Mouse (Mus musculus): ENCODE data around the gene Tlcd2. TPM values are rescaled to one million over a fixed set of nuclear protein-coding genes. Genes with fewer than 3 reads are reported as not detected.
A peak's percentile ranks its signal among the peaks of the same experiment; 100 is the strongest.

Tlcd2 gene
- total RNA-seq (2017), result 3.3 and 5.6 TPM in 2 replicates

DNA sequence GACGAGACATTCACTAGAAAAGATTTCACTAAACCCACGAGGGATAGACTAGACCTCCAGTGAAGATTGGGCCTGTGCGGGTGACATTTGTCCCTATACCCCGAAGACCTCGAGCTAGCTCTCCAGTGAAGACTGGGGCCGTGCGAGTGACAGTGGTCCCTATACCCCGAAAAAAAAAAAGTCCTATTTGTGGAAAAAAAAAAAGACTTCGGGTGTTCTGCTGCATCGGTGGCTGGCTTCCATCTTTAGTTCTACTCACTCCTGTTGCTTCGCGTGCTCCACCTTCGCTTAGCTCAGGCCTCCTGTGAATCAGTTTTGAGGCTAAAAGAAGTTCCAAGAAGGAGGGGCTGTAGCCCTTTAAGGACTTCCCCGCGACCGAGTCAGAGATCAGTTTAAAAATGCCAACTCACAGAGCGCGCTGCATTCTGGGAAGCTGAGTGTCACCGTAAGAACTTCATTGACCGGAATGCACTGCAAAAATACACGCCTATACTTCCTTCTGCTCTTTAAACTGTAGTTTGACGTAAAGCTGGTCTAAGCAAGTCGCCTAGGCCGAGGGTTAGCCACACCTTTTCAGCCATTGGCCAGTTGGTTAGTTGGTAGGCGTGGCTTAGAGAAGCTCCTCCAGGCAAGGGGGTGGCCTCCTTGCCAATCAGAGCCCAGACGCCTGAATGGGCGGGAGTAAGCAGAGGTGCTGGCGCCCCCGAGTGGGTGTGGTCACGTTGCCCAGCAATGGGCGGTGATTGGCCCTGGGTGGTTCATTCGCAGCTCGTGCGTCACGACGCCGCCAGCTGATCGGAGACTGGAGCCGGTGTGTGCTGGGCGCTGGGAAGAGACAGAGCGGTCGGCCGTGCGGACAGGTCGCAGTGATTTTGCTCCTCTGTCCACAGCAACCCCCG lies at the start of gene Tlcd2:
Gene Tlcd2 (plus strand): TSS at position 872 of the 899 bp plus-strand sequence.
- peak; percentile 78 for ATAC-seq (ENCODE audit: extremely low read depth, insufficient number of reproducible peaks, low FRiP score, poor library complexity, severe bottlenecking)

DNA sequence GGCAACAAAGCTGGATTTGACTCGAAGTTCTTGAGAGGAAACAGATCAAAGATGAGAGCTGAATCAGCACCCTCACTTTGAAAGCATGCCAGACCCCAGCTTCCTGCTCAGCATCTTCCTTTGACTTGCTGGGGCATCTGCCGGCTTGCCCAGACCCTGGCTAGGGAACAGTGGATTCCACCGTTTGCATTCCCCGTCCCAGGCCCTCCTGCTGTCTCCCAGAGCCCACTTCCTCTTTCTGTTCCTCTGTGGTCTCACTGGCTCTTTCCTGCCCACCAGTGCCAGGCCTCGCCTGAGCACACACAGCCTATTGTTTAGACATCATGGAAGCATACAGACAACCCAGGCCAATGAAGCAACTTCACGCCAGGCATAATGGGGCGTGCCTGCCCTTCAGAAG lies 46.4 kb upstream of the Tlcd2 start:
- peak; percentile 47; the same call in 1 of the 2 replicates for ATAC-seq (ENCODE audit: extremely low read depth, insufficient number of reproducible peaks, low FRiP score, poor library complexity, severe bottlenecking)

DNA sequence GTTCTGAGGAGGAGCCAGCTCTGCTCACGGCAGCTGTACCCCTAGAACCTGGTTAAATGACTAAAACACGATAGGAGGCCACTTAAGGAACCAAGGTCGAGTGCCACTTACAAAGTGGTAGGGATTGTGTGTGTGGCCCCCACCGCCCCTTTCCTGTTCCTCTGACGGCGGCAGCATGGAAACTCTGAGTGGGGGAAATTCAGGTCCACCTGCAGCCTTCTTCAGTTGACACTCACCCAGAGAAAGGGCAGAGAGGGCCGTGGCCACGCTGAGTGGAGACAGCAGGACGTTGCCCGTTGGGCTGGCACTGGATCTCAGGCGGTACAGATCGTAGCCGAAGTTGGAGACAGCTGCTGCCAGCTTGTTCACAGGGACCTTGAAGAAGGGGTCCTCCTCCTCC lies 45.5 kb upstream of the Tlcd2 start:
- no peak for ATAC-seq (ENCODE audit: extremely low read depth, insufficient number of reproducible peaks, low FRiP score, poor library complexity, severe bottlenecking)

DNA sequence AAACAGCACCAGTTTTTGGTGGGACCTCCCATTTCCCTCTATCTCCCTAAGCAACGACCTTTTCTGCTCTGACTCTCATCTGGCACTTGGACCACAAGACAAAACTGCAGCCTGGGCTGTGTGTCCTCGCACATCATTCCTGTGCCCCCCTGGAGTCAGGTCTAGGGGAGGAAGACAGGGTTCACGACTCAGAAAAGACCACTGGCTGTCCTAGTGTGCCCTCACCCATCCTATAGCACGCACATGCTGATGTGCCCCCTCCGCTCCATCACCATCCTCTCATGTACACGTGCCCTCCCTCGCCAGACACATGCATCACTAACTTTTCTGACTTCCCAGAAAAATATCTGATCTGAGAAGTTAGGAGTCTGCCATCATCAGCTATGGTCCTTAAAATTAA lies 41.5 kb upstream of the Tlcd2 start:
- ATAC-seq (ENCODE audit: extremely low read depth, insufficient number of reproducible peaks, low FRiP score, poor library complexity, severe bottlenecking), result no peak

DNA sequence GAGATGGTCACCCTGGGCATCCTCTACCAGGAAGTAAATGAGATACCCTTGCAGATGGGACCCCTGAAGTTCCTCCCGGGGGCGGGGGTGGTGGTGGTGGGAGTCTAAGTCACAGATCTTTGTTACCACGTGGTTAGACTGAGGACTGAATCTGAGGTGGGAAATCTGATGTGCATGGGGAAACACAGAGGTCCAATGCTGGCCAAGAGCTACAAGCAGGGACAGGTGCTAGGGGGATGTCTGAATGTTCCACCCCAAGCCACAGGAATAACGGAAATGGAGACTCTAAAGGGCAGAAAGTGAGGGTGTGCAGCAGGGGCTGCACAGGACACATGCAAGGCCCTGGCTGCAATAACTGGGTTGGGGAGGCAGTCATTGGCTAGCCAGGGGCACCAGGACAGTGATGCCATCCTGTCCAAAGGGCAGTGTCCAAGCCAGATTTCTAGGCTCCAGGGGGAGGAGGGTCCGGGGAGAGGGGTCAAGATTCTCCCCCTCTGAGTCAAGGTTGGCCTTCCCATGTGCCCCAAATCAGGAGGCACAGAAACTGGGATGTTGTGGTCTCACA lies 40.6 kb upstream of the Tlcd2 start:
- no peak for ATAC-seq (ENCODE audit: extremely low read depth, insufficient number of reproducible peaks, low FRiP score, poor library complexity, severe bottlenecking)

DNA sequence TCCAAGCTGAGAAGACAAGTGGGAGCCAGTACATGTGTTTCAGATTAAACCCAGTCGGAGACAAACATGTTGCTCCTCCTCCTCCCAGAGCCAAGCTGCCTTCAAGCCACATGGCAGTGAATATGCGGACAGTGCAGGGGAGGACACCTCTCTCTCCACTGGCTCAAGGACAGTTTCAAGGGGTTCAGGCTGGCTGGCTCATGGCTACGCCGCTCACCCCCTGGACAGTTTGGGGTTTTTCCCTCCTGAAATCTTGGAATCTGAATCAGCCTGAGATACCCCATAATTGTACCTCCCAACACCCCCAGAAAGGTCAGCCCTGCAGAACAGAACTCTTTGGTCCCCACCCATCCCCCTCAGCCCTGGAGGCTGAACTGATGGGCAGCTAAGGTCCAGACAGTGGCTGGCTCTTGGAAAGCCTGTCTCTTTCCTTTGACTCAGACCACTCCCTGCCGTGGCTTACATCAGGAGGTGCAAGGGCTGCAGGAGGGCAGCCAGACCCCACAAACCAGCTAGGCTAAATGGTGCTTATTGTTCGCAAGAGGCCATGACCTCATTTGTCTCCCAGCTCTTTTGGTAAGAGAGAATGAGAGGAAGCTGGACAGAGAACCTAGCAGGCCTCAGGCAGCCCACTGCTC lies 40.0 kb upstream of the Tlcd2 start:
- no peak for ATAC-seq (ENCODE audit: extremely low read depth, insufficient number of reproducible peaks, low FRiP score, poor library complexity, severe bottlenecking)

DNA sequence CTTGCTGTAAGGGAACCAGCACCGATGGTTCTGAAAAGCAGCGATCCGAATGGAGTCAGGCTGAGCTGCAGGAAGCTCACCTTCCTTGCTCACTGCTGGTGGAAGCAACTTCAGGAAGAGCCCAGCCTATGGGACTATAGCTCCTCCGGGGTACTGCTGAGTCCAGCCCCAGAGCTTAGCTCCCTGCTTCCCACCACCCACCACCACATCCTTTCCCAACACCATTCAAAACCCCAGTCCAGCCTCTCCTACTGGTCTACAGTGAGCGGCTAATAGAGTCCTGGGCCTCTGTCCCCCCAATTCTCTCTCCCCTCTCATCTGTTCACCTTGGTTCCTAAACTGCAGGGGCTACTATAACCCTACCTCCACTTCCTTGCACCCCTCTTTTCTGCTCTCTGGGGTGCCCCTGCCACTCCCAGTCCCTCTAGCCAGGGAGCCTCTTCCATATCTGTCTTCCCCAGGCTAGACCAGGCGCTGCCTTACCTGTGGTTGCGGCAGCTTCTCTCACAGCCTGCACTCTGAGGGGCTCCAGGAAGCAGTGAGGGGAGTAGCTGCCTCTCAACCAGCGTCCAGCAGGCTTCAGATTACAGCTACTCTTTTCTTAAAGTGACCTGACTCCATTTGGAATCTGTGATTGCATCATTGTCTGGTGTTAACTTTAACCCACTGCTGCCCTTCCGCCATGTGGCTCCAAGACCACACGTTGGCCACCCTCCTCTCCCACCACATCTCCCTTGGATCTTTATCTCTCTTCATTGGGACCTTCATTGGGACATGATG lies 39.3 kb upstream of the Tlcd2 start, which contains the start of gene Serpinf1:
Gene Serpinf1 (minus strand): TSS at position 689 of the 780 bp plus-strand sequence.
- no peak for ATAC-seq (ENCODE audit: extremely low read depth, insufficient number of reproducible peaks, low FRiP score, poor library complexity, severe bottlenecking)

DNA sequence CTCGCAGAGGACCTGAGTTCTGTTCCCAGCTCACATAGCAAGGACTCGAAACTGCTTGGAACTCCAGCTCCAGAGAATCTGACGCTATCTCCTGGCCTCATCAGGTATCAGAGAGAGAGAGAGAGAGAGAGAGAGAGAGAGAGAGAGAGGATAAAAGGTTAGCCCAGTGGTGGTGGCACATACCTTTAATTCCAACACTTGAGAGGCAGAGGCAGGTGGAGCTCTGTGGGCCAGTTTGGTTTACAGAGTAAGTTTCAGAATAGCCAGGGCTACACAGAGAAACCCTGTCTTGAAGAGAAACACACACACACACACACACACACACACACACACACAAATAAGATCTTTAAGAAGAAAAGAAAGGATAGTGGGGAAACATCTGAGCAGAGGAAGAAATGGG lies 38.4 kb upstream of the Tlcd2 start:
- ATAC-seq (ENCODE audit: extremely low read depth, insufficient number of reproducible peaks, low FRiP score, poor library complexity, severe bottlenecking), result no peak

DNA sequence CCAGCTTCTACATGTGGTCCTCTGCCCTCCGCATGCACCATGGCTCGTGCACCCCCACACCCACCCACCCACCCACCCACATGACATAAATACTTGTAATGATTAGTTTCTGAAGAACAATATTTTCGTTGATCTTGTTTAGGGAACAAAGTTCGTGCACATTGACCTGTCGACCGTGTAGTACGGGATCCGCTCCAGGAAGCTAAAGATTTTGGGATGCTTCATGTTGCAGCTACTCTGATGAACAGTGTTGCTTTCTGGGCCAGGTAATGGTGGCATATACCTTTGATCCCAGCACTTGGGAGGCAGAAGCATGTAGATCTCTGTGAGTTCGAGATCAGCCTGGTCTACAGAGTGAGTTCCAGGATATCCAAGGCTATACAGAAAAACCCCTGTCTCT lies 37.5 kb upstream of the Tlcd2 start:
- ATAC-seq (ENCODE audit: extremely low read depth, insufficient number of reproducible peaks, low FRiP score, poor library complexity, severe bottlenecking), result no peak

DNA sequence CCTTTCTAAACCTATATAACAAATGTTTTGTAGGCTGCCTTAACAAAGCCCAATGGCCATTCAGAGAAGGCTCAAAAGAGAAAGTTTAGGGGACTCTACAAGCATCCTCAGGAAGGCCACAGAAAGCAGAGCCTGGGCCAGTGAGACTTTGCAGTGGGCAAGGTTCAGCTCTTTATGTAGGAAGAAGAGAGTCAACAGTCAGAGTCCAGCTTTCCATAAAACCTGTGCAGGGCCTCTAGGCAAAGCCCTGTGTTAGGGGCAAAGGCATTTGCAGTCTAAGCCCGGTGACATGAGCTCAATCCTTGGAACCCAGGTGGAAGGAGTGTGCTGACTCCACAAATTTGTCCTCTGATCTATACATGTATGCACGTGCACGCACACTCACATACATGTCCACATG lies 37.1 kb upstream of the Tlcd2 start:
- ATAC-seq (ENCODE audit: extremely low read depth, insufficient number of reproducible peaks, low FRiP score, poor library complexity, severe bottlenecking), result no peak

DNA sequence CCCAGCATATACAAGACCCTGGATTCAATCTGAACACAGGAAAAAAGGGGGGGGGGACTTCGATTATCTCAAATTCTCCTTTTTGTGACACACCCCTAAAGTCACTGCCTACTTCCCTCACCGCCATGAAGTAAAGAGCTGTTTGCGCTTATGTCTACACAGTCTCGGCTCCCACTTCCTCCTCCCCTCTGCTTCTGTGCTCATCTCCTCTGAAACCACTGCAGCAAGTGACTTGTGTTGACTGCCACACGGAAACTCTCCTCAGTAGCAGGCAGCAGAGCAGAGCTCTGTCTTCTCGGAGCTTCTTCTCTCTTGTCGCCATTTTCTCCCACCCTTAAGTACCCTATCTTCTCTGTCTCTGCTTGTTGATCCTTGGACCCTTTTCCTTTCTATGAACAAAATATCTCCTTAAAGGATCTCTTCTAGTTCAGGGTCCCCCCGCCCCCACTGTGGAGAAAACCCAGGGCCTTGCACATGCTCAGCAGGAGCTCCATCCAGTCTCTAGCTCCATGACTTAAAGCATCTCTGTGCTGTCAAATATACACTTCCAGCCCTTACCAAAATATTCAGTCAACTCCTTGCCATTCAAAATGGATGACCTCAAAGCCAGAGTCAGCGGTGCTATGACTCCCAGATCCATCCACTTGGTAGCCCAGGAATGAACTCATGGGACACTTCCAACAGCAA lies 32.4 kb upstream of the Tlcd2 start:
- ATAC-seq (ENCODE audit: extremely low read depth, insufficient number of reproducible peaks, low FRiP score, poor library complexity, severe bottlenecking), result peak; percentile 86

DNA sequence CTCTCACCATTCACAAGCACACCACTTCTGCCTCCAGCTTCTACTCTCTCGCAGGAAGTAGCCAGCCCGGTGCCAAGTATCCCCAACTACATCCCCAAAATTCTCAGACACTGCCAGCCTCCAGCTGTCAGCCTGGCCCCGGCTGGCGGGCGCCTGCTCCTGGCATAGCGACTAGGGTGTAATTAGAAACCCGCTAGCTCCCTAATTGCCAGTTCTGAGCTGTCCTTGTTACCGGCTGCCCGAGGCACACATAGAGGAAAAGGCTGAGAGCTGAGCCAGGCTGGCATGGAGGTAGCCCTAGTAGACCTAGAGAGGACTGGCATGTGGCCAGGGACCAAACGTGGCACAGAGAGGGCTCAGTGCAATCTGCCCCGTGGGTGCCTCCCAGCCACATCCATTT lies 30.2 kb upstream of the Tlcd2 start:
- ATAC-seq (ENCODE audit: extremely low read depth, insufficient number of reproducible peaks, low FRiP score, poor library complexity, severe bottlenecking), result no peak

DNA sequence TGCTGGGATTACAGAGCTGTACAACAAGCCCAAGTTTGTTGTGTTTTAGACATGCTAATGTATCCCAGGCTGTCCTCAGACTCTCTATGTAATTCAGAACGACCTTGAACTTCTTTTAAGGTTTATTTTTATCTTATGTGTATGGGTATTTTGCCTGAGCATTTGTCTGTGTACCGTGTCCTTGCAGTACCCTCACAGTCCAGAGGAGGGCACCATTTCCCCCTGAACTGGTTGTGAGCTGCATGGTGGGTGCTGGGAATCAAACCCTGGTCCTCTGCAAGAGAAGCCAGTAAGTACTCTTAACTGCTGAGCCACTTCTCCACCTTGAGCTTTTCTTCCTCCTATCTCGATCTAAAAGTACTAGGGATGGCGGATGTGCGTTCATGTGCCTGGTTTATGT lies 27.4 kb upstream of the Tlcd2 start:
- ATAC-seq (ENCODE audit: extremely low read depth, insufficient number of reproducible peaks, low FRiP score, poor library complexity, severe bottlenecking), result no peak

DNA sequence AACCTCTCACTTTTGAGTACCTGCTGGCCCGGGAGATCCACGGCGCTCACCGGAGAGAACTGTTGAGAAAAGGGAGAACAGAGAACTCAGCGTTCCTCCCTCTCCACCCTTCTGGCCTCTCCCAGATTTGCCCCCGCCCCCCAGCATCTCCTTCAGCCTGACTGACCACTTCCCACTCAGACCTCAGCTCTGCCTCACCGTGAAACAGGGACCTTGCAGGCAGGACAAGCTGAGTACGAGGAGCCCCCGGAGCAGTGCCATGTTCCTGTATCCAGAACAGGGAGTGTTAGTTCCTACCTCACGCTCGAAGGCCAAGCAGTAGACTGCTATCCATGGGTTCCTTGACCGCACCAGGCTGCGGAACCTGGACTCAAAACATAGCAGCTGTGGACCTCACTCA lies 23.3 kb upstream of the Tlcd2 start:
- ATAC-seq (ENCODE audit: extremely low read depth, insufficient number of reproducible peaks, low FRiP score, poor library complexity, severe bottlenecking), result no peak

DNA sequence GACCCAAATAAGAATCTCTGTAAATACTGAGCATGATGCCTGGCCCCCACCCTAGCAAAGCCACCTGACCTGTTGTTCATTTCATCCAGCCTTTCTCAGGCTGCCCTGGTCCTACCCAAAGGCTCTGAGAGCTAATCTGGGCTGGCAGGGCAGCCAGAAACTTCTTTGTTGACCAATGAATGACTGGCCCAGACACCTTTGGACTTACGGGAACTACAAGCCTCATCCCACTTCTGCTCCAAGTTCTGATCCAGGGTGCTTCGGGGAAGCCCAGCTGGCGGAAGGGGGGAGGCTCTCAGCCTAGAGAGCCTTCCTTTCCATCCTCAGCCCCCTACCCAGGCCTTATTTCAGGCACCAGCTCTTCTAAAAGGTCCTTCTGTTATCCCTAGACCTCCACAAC lies 22.7 kb upstream of the Tlcd2 start:
- ATAC-seq (ENCODE audit: extremely low read depth, insufficient number of reproducible peaks, low FRiP score, poor library complexity, severe bottlenecking), result no peak

DNA sequence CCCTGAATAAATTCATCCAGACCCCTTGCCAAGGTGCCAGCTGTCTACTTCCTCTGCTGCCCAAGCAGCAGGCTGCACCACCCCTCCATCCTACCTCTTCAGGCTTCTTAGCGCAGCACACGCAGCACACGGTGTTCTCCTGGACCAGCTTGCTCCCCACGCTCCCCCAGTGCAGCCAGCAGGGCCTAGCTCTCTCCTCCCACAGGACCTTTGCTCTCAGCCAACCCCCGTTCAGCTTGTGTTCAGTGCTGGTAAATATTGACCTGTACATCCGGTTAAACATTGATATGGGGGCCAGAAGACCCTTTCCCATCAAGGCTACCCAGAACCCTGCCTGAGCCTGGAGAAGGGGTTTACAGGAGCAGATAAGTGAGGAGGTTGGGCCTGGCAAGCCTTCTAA lies 22.2 kb upstream of the Tlcd2 start, which contains the start of gene Serpinf2:
Gene Serpinf2 (minus strand): TSS at position 229 of the 400 bp plus-strand sequence.
- ATAC-seq (ENCODE audit: extremely low read depth, insufficient number of reproducible peaks, low FRiP score, poor library complexity, severe bottlenecking), result no peak

DNA sequence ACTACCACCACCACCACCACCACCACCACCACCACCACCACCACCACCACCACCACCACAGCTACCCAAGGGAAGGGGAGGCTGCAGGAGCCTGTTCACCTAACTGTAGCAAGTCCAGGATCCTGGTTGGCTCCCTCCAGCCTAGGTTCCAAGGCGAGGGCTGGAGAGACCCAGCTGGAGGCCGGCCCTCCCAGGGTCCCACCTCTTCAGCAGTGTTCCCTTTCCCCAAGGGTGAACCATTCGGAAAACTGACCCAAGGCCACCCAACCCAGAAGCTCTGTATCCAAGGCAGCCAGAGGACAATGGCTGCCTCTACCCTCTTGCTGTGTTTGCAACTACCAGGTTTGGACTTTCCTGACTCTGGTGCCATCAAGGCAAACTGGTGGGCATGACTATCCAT lies 21.6 kb upstream of the Tlcd2 start:
- ATAC-seq (ENCODE audit: extremely low read depth, insufficient number of reproducible peaks, low FRiP score, poor library complexity, severe bottlenecking), result no peak

DNA sequence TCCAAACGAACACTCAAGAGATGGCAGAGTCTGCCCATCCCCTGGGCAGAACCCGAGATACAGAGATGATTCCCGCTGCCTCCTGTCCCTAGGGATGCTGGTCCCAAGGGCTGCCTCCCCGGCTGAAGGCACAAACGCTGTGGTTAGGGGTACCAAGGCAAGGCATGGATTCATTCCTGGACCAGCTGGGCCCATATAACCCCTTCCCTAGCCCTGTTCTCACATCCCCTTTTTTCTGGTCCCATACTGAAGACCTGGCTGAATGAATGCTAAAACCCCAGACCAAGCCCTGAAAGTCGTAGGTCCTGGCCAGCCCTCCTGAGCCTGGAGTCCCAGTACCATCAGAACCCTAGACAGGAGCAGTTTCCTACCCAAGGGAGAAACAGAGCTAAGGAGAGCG lies 20.5 kb upstream of the Tlcd2 start:
- ATAC-seq (ENCODE audit: extremely low read depth, insufficient number of reproducible peaks, low FRiP score, poor library complexity, severe bottlenecking), result no peak

DNA sequence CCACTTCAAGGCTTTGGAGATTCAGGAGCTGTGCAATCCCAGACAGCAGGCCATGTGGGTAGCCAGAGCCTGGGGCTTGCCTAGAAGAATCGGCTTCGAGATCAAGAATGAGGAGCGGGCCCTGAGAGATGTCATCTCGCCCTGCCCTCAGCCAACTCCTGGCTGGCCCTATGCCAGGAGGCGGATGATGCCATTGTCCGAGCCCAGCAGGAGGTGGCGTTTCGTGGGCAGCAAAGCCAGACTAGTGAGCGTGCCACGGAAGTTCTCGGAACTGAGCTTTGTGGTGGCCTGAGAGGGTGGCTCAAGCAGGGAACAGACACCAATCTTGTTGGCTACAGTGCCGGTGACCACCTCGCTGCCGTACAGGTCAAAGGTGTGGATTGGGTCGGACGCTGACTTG lies 19.9 kb upstream of the Tlcd2 start:
- no peak for ATAC-seq (ENCODE audit: extremely low read depth, insufficient number of reproducible peaks, low FRiP score, poor library complexity, severe bottlenecking)
